Mouse (Mus musculus): ENCODE data around the gene Tspear. TPM values are rescaled to one million over a fixed set of nuclear protein-coding genes. Genes with fewer than 3 reads are reported as not detected.
"Not testable (repeated sequence)": the region's sequence is repeated elsewhere in the genome, so short reads cannot be mapped to it uniquely, and the experiment has no call there.

The Tspear gene
- total RNA-seq, 2 experiments from 2014 or later, result not detected

DNA sequence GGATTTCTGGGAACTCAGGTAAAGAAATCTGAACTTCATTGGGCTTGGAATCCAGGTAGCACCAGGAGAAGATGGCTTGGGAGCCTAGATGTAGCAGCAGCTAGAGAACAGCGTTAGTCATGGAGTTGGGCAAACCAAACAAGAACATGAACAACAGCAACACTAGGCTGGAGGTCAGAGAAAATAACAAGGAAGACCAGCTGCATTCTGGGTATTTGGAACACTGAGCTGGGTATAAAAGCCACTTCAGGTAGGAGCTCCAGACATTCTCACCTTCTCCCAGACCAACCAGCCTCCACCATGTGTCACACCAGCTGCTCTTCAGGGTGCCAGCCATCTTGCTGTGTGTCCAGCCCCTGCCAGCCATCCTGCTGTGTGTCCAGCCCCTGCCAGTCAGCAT lies 20.0 kb downstream of the Tspear start, which contains the start of gene Gm10272:
Gm10272 (plus strand) TSS at position 301 of the 400 bp plus-strand sequence.
- ATAC-seq (replicated peaks; ENCODE audit: low FRiP score, poor library complexity, severe bottlenecking), result no peak

DNA sequence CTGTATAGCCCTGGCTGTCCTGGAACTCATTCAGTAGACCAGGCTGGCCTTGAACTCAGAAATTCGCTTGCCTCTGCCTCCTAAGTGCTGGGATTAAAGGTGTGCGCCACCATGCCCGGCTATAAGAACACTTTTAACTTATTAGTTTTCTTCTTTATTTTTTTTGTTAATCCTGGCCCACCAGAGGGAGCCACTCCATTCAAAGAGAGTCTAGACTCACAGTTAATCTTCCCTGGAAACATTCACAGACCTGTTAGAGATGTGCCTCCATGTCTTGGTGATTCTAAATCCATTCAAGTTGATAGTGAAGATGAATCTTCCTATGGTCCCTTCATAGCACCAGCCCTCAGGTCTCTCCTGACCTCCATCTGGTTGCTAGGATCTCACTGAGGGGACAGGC lies 23.5 kb downstream of the Tspear start:
- ATAC-seq (replicated peaks; ENCODE audit: low FRiP score, poor library complexity, severe bottlenecking), result no peak

DNA sequence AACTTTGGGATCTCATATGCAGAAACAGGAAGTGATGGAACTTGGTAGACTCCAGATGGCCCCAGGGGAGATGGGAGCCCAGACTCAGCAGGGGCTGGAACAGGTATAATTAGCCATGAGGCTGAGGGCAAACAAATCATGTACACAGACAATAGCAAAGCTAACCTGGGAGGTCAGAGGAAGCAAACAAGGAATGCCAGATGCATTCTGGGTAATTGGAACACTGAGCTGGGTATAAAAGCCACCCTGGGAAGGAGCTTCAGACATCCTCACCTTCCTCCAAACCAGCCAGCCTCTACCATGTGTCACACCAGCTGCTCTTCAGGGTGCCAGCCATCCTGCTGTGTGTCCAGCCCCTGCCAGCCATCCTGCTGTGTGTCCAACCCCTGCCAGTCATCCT lies 24.8 kb downstream of the Tspear start, which contains the start of gene Gm10024:
Gm10024 (plus strand) TSS at position 301 of the 400 bp plus-strand sequence.
- ATAC-seq (replicated peaks; ENCODE audit: low FRiP score, poor library complexity, severe bottlenecking), result not testable (repeated sequence)

DNA sequence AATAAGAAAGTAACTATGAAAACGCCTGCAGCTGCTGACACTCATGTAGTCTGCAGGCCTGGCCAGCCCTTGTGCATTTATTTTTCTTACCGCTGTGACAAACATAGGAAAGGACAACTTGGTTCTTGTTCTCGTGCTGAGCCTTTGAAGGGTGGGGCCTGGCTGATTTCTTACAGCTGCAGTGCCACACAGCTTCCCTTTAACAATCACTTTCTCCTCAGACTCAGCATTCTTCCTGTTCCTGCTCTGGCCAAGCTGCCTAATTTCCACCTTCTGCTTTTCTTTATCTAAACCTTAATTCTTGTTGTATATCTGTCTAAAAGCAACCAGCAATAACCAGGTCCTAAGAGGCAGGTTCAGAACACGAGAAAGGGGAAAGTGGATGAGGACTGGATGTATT lies 27.4 kb downstream of the Tspear start:
- ATAC-seq (replicated peaks; ENCODE audit: low FRiP score, poor library complexity, severe bottlenecking), result no peak

DNA sequence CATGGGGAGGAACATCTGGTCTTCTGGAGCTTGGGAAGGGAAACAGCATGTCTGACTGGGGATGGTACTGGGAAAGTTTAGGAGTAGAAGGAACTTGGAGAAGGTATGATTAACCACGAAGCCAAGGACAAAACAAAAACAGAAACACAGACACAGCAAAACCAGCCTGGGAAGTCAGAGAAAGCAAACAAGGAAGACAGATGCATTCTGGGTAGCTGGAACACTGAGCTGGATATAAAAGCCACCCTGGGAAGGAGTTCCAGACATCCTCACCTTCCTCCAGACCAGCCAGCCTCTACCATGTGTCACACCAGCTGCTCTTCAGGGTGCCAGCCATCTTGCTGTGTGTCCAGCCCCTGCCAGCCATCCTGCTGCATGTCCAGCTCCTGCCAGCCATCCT lies 29.1 kb downstream of the Tspear start, which contains the start of gene Gm10142:
Gm10142 (plus strand) TSS at position 301 of the 400 bp plus-strand sequence.
- ATAC-seq (replicated peaks; ENCODE audit: low FRiP score, poor library complexity, severe bottlenecking), result no peak

DNA sequence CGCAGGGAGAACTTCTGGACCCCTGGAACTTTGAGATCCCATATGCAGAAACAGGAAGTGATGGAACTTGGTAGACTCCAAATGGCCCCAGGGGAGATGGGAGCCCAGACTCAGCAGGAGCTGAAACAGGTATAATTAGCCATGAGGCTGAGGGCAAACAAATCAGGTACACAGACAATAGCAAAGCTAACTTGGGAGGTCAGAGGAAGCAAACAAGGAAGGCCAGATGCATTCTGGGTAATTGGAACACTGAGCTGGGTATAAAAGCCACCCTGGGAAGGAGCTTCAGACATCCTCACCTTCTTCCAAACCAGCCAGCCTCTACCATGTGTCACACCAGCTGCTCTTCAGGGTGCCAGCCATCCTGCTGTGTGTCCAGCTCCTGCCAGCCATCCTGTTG lies 33.9 kb downstream of the Tspear start, which contains the start of gene Krtap12-1:
Krtap12-1 (plus strand) TSS at position 301 of the 400 bp plus-strand sequence.
- not testable (repeated sequence) for ATAC-seq (replicated peaks; ENCODE audit: low FRiP score, poor library complexity, severe bottlenecking)

DNA sequence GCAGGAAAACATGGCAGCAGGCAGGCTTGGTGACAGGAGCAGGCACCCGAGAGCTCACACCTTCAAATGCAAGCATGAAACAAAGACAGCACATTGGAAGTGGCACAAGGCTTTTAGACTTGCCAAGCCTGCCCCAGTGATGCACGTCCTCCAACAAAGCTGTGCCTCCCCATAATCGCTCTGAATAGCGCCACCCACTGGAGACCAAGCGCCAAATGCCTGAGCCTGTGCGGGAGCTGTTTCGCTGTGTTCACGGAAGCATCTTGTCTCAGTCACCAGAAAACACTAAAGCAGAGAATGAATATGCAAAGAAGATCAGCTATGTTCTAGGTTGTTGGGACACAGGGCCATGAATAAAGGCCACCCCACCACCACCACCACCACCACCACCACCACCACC lies 38.5 kb downstream of the Tspear start:
- no peak for ATAC-seq (replicated peaks; ENCODE audit: low FRiP score, poor library complexity, severe bottlenecking)

DNA sequence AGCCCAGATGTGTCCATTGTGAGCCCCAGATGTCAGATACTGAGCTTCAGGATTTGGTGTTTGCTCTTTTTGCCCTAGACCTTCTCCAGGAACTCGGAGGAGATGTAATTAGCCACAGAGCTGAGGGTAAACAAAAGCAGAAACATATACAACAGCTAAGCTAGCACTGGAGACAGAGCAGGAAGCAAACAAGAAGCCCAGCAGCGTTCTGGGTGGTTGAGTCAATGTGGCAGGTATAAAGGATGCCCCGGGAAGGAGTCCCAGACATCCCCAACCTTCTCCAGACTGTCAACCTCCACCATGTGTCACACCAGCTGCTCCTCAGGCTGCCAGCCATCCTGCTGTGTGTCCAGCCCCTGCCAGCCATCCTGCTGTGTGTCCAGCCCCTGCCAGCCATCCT lies 39.8 kb downstream of the Tspear start, which contains the start of gene Gm10100:
Gm10100 (plus strand) TSS at position 301 of the 400 bp plus-strand sequence.
- no peak for ATAC-seq (replicated peaks; ENCODE audit: low FRiP score, poor library complexity, severe bottlenecking)

DNA sequence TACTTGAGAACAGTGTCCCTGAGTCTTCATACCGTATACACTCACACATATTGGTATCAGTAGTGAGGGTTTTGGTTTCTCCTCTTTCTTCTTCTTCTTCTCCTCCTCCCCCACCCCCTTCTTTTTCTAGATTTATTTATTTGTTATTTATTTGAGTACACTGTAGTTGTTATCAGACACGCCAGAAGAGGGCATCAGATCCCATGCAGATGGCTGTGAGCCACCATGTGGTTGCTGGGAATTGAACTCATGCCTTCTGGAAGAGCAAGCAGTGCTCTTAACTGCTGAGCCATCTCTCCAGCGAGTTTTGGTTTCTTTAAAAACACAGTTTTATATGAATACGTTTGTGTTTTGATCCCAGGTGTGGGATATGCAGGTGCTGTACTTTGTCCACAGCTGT lies 41.9 kb downstream of the Tspear start:
- ATAC-seq (replicated peaks; ENCODE audit: low FRiP score, poor library complexity, severe bottlenecking), result no peak

DNA sequence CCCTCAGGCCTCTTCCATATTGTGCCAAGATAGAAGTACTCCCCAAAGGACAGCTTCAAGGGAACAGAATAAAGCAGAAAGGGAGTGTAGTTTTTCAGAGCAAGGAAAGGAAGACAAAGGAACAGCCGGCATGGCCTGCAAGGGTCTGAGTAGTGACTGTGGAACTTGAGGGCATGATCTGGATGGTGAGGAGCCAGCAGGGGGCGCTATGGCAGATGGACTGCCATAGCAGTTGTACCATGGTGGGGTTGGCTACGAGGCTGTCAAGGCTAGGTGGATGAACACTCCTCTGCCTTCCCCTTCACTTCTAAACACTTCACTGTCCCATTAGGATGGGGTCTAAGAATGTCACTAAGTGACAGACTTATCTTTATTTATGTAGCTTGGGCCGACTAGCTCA lies 42.9 kb downstream of the Tspear start:
- no peak for ATAC-seq (replicated peaks; ENCODE audit: low FRiP score, poor library complexity, severe bottlenecking)

DNA sequence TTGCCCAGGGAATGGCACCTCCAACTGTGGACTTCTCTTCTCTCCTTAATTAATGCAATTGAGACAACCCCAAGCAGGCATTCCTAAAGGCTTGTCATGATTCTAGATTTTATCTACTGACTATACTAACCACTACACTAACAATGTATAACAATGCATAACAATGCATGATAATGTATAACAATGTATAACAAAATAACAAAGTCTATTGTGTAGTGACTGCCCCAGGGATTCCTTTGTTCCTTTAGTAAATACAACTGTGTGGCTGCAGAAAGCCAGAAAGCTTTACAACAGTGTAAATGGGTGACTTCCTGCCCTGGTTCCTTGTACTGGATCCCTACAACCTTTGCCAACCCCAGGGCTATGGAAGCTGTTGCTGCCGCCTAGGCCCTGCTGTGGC lies 49.6 kb downstream of the Tspear start:
- no peak for ATAC-seq (replicated peaks; ENCODE audit: low FRiP score, poor library complexity, severe bottlenecking)

DNA sequence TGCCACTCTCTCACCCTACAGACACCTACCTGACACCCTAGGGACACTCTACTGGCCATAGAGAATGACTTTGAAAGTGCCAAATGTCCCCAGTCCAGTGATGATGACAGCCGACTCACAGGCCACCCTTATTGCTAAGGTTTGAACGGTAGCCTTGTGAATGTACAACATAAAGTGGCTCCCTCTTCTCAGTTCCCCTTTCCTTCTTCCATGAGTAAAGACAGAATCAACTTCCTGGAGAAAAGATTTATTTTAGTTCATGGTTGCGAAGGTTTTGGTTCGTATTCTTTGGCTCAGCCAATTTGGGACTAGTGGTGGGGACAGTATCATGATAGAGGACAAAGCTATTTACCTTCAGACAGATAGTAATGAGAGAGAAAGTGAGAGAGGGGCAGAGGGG lies 52.6 kb downstream of the Tspear start:
- ATAC-seq (replicated peaks; ENCODE audit: low FRiP score, poor library complexity, severe bottlenecking), result no peak

DNA sequence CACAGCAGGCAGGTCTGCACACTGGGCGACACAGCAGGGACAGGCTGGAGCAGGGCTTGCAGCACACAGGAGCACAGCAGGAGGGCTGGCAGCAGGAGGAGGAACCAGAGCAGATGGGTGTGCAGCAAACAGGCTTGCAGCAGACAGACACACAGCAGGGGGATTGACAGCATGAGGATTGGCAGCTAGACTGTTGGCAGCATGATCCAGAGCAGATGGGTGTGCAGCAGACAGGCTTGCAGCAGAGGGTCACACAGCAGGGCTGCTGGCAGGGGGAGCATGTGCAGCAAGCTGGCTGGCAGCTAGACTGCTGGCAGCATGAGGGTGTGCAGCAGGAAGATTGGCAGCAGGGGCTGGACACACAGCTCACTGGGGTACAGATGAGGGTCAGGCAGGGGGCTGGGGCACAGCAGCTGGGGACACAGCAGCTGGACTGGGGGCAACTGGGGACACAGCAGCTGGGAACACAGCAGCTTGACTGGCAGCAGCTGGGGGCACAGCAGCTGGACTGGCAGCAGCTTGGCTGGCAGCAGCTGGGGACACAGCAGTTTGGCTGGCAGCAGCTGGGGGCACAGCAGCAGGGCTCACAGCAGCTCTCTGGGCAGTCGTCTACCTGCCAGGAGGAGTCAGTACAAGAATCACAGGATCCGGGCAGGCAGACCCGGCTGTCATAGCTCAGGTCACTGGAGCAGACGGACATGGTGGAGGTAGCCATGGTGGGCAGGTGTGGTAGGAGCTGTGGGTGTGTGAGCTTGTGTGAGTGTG lies 55.7 kb downstream of the Tspear start, which contains the start of gene Gm18596:
Gm18596 (minus strand) TSS at position 715 of the 765 bp plus-strand sequence.
- not testable (repeated sequence) for ATAC-seq (replicated peaks; ENCODE audit: low FRiP score, poor library complexity, severe bottlenecking)

DNA sequence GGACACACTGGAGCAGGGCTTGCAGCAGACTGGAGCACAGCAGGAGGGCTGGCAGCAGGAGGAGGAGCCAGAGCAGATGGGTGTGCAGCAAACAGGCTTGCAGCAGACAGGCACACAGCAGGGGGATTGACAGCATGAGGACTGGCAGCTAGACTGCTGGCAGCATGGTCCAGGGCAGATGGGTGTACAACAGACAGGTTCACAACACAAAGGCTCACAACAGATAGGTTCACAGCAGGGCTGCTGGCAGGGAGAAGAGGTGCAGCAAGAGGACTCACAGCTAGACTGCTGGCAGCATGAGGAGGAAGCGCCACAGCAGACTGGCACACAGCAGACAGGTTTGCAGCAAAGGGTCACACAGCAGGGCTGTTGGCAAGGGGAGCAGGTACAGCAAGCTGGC lies 64.3 kb downstream of the Tspear start:
- not testable (repeated sequence) for ATAC-seq (replicated peaks; ENCODE audit: low FRiP score, poor library complexity, severe bottlenecking)

DNA sequence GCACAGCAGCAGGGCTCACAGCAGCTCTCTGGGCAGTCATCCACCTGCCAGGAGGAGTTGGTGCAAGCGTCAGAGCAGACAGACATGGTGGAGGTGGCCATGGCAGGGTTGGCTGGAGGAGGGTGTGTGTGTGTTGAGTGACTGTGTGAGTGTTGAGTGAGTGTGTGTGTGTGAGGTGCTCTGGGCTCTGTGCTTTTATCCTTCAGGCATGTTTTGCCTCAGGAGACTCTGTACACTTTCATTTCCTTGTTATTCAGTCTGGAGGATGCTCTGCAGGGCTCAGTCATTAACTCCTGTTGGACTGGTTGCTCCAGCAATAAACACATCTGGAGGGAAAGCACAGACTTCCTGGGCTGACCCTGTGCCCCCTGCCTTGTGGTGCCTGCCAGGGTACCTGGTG lies 64.9 kb downstream of the Tspear start, which contains the start of gene Gm9736:
Gm9736 (minus strand) TSS at position 101 of the 400 bp plus-strand sequence.
- ATAC-seq (replicated peaks; ENCODE audit: low FRiP score, poor library complexity, severe bottlenecking), result not testable (repeated sequence)

DNA sequence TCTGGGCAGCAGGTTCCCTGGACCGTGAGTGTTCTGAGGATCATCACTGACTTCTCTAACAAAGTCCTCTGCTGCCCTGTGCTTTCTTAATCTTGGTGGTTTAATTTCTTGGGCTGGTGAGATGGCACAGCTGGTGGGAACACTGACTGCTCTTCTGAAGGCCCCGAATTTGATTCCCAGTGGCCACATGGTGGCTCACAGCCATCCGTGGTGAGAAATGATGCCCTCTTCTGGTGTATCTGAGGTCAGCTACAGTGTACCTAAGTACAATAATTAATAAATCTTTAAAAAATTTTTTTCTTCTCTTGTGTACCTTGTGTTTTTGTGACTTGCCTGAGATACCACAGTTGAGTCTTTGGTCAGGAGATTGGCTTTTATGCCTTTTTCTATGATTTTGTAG lies 65.9 kb downstream of the Tspear start:
- not testable (repeated sequence) for ATAC-seq (replicated peaks; ENCODE audit: low FRiP score, poor library complexity, severe bottlenecking)

DNA sequence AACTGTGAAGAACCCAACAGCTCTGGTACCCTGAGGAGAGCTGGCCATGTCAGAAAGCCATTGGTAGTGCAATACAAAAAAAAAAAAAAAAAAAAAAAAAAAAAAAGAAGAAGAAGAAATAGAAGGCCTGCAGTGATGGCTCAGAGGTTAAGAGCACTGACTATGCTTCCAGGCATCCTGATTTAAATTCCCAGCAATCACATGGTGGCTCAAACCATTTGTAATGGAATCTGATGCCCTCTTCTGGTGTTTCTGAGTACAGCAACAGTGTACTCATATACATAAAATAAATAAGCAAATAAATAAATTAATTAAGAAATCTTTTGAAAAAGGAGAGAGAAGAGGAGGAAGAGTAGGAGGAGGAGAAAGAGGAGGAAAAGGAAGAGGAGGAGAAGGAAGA lies 67.1 kb downstream of the Tspear start:
- no peak for ATAC-seq (replicated peaks; ENCODE audit: low FRiP score, poor library complexity, severe bottlenecking)

DNA sequence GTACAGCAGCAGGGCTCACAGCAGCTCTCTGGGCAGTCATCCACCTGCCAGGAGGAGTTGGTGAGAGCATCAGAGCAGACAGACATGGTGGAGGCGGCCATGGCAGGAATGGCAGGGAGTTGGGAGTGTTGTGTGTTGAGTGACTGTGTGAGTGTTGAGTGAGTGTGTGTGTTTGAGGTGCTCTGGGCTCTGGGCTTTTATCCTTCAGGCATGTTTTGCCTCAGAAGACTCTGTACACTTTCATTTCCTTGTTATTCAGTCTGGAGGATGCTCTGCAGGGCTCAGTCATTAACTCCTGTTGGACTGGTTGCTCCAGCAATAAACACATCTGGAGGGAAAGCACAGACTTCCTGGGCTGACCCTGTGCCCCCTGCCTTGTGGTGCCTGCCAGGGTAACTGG lies 73.2 kb downstream of the Tspear start, which contains the start of gene Gm3233:
Gm3233 (minus strand) TSS at position 101 of the 400 bp plus-strand sequence.
- ATAC-seq (replicated peaks; ENCODE audit: low FRiP score, poor library complexity, severe bottlenecking), result not testable (repeated sequence)

DNA sequence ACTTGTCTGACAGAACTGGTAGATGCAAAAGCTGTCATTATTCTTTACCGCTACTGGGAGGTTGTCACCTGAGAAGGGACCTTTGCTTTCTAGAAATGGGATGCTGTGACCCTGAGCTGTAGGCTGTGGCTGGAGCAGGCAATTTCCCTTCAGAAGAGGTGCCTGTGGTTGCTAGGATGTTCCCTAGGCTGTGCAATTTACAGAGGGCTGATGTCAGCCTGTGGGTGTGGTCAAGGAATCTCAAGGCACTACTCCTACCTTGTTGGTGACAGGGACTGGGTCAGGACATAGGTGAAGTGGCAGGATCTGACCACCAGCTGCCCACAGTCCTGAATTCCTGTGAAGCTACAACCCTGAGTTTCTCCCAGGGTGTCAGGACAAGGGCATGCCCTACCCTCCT lies 83.4 kb downstream of the Tspear start:
- ATAC-seq (replicated peaks; ENCODE audit: low FRiP score, poor library complexity, severe bottlenecking), result no peak

DNA sequence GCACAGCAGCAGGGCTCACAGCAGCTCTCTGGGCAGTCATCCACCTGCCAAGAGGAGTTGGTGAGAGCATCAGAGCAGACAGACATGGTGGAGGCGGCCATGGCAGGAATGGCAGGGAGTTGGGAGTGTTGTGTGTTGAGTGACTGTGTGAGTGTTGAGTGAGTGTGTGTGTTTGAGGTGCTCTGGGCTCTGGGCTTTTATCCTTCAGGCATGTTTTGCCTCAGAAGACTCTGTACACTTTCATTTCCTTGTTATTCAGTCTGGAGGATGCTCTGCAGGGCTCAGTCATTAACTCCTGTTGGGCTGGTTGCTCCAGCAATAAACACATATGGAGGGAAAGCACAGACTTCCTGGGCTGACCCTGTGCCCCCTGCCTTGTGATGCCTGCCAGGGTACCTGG lies 84.9 kb downstream of the Tspear start, which contains the start of gene Gm3238:
Gm3238 (minus strand) TSS at position 101 of the 400 bp plus-strand sequence.
- ATAC-seq (replicated peaks; ENCODE audit: low FRiP score, poor library complexity, severe bottlenecking), result not testable (repeated sequence)

DNA sequence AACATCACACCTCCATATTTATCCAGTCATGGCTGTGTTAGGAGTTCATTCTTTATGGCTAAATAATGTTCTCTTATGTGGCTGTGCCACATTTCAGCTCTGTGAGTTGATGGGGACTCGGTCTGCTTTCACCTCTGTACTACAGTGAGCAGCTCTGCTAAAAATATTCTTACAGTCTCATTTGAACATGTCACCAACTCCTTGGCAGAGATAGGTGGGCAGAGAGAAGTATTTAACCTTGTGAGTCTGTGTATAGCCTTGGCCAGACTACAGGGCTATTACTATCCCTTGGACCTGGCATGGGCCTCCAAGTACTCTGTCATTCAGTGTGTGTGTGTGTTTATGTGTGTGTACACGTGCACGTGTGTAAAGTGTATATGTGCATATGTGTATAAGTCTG lies 85.8 kb downstream of the Tspear start:
- not testable (repeated sequence) for ATAC-seq (replicated peaks; ENCODE audit: low FRiP score, poor library complexity, severe bottlenecking)
